Comparison of ENCODE assay signal across 18 mouse cellular contexts in genomic region chr12:102697381-102697780, GRCm38 (mm10). TPM values are rescaled to one million over a fixed set of nuclear protein-coding genes. Genes with fewer than 3 reads are reported as not detected.
DNase-seq lines count a peak whose midpoint lies in the region; ATAC-seq and TF ChIP-seq lines count a peak whose summit lies in the region.
"Had no signal": no experiment of that assay in that cellular context is flagged by ENCODE, and none has a peak within 500 bp of the region (broad histone marks: within the 10 kb centered on the region; RNA-seq: fewer than 3 reads in every experiment).

No protein-coding gene starts in this region.

- H3K4me1 ChIP-seq in midbrain, embryonic 10.5 days: peaks cover 76% of the 10 kb centered on the region
- H3K4me1 ChIP-seq in midbrain, embryonic 16.5 days (ENCODE audit: control insufficient read depth, insufficient read depth, low read length): peaks cover 27% of the 10 kb centered on the region
- peaks cover 36 to 71% of the 10 kb centered on the region in 2 experiments for H3K4me1 ChIP-seq in ES-E14 (ENCODE audit: control insufficient read depth in 2 of 2, insufficient read depth in 2 of 2, low read length in 2 of 2, poor library complexity in 1 of 2)
- peaks cover 69% of the 10 kb centered on the region for H3K4me1 ChIP-seq in intestine, embryonic 16.5 days (ENCODE audit: control insufficient read depth, insufficient read depth, low read length)

- no peak overlapping the region for H3K4me2 ChIP-seq in midbrain, embryonic 16.5 days (ENCODE audit: low read length)
- H3K4me2 ChIP-seq in intestine, embryonic 16.5 days (ENCODE audit: low read depth, low read length): no peak overlapping the region
- H3K4me2 ChIP-seq: heart, embryonic 11.5 days had no signal

- no peaks in the 10 kb centered on the region for H3K9me3 ChIP-seq in midbrain, embryonic 10.5 days (replicated peaks)
- no peaks in the 10 kb centered on the region for H3K9me3 ChIP-seq in midbrain, embryonic 16.5 days (replicated peaks; ENCODE audit: control insufficient read depth, low read length, poor library complexity, severe bottlenecking)
- no peaks in the 10 kb centered on the region for H3K9me3 ChIP-seq in ES-E14 (ENCODE audit: control insufficient read depth, insufficient read depth, low read depth, low read length)
- H3K9me3 ChIP-seq in intestine, embryonic 16.5 days (ENCODE audit: control insufficient read depth, low read length): no peaks in the 10 kb centered on the region
- H3K9me3 ChIP-seq: G1E; liver, embryonic 13.5 days; megakaryocyte, embryonic 14.5 days had no signal

- H3K27me3 ChIP-seq in midbrain, embryonic 10.5 days (ENCODE audit: low read depth, poor library complexity, severe bottlenecking): no peaks in the 10 kb centered on the region
- H3K27me3 ChIP-seq in midbrain, embryonic 16.5 days (ENCODE audit: control insufficient read depth, insufficient read depth, low read depth, low read length): no peaks in the 10 kb centered on the region
- H3K27me3 ChIP-seq in intestine, embryonic 16.5 days (replicated peaks; ENCODE audit: control insufficient read depth, insufficient read depth, low read length): no peaks in the 10 kb centered on the region
- H3K27me3 ChIP-seq: liver, embryonic 13.5 days; megakaryocyte, embryonic 14.5 days had no signal

- in situ Hi-C loops in ES-E14 (cut with MboI; ENCODE audit: low sequenced_read_pairs in 2 of 2, unreplicated experiment in 2 of 2): no loop called here

- no peak overlapping the region for H3K4me3 ChIP-seq in midbrain, embryonic 10.5 days
- H3K4me3 ChIP-seq in midbrain, embryonic 16.5 days (ENCODE audit: low read depth, low read length): no peak overlapping the region
- no peak overlapping the region for H3K4me3 ChIP-seq in ES-E14 (ENCODE audit: insufficient read depth in 1 of 2, low read depth in 1 of 2, low read length in 2 of 2, poor library complexity in 1 of 2, severe bottlenecking in 1 of 2)
- no peak overlapping the region for H3K4me3 ChIP-seq in intestine, embryonic 16.5 days (ENCODE audit: low read length)
- H3K4me3 ChIP-seq: liver, embryonic 13.5 days; megakaryocyte, embryonic 14.5 days had no signal

- peak; percentile 50 for DNase-seq in cerebellum, adult 11-12 months
- no peak for DNase-seq in cerebellum, postnatal 36 days
- DNase-seq in midbrain, embryonic 10.5 days (ENCODE audit: low spot score): no peak
- no peak for DNase-seq in ES-E14 (ENCODE audit: low read depth, low spot score)
- no peak for DNase-seq in right cerebral cortex, adult 2 months (ENCODE audit: low spot score in 2 of 2)
- DNase-seq: adrenal gland, adult 2 months; cerebellum, adult 8-10 months; gastrocnemius, postnatal 14 days; heart, postnatal 4 days; kidney, adult 18-20 months; left cerebral cortex, postnatal 4 days; liver, embryonic 13.5 days had no signal

- peak overlapping the region; percentile 94 for H3K27ac ChIP-seq in midbrain, embryonic 10.5 days (replicated peaks)
- H3K27ac ChIP-seq in midbrain, embryonic 16.5 days (ENCODE audit: low read length): no peak overlapping the region
- H3K27ac ChIP-seq in ES-E14 (ENCODE audit: insufficient read depth, low read depth, low read length, poor library complexity, severe bottlenecking): no peak overlapping the region
- no peak overlapping the region for H3K27ac ChIP-seq in intestine, embryonic 16.5 days (ENCODE audit: low read length)
- H3K27ac ChIP-seq: liver, embryonic 13.5 days had no signal

- no peaks in the 10 kb centered on the region for H3K36me3 ChIP-seq in midbrain, embryonic 10.5 days
- no peaks in the 10 kb centered on the region for H3K36me3 ChIP-seq in midbrain, embryonic 16.5 days (ENCODE audit: control insufficient read depth, insufficient read depth, low read length)
- H3K36me3 ChIP-seq in ES-E14 (ENCODE audit: control insufficient read depth, insufficient read depth, low read length, poor library complexity, severe bottlenecking): peaks cover 2% of the 10 kb centered on the region
- no peaks in the 10 kb centered on the region for H3K36me3 ChIP-seq in intestine, embryonic 16.5 days (ENCODE audit: control insufficient read depth, insufficient read depth, low read length)
- H3K36me3 ChIP-seq: liver, embryonic 13.5 days had no signal

- ATAC-seq in midbrain, embryonic 16.5 days: no peak
- no peak for ATAC-seq in intestine, embryonic 16.5 days
- no peak for ATAC-seq in monocyte, adult 5-6 weeks (replicated peaks; ENCODE audit: insufficient number of reproducible peaks, low FRiP score, low TSS enrichment, poor library complexity, severe bottlenecking)

- 76% methylated on average over 7 of the region's 7 CpGs for WGBS in midbrain, embryonic 10.5 days
- 74% methylated on average over 7 of the region's 7 CpGs for WGBS in midbrain, embryonic 16.5 days
- WGBS in intestine, embryonic 16.5 days: 68% methylated on average over 7 of the region's 7 CpGs

- H3K9ac ChIP-seq in midbrain, embryonic 16.5 days (ENCODE audit: low read depth, low read length): no peak overlapping the region
- 0 out of 2 replicates have a peak overlapping the region, but pooled peaks have one; percentile 7 for H3K9ac ChIP-seq in ES-E14 (ENCODE audit: insufficient read depth, low read depth, low read length, poor library complexity, severe bottlenecking)
- peak overlapping the region; percentile 17; the same call in 1 of the 2 replicates for H3K9ac ChIP-seq in intestine, embryonic 16.5 days (ENCODE audit: low read depth, low read length)
- H3K9ac ChIP-seq: liver, embryonic 13.5 days had no signal

TF ChIP-seq in ES-E14, 5 proteins besides CTCF, POLR2A, EP300 and RAD21:
- TF ChIP-seq ZNF384 (IDR thresholded peaks at IDR 0.05; ENCODE audit: low read depth, low read length): no peak
- TF ChIP-seq HCFC1 (IDR thresholded peaks at IDR 0.05; ENCODE audit: borderline replicate concordance, insufficient read depth, low read length): no peak

RNA-seq across cellular contexts. Expression of gene Itpk1, which starts 7.3 kb away (rescaled TPM):
- polyA plus RNA-seq in midbrain, embryonic 10.5 days (2016; fragmentation: Nextera tagmentation; extraction: Ambion mirVana): 16.1 and 16.9 TPM in 2 replicates
- 35.8 and 39.3 TPM in 2 replicates for polyA plus RNA-seq in midbrain, embryonic 16.5 days (2015; fragmentation: Nextera tagmentation; extraction: Ambion mirVana)
- total RNA-seq in ES-E14 (2012; rRNA removed): 33.1 and 40.6 TPM in 2 replicates
- 51.4 and 57.1 TPM in 2 replicates for polyA plus RNA-seq in intestine, embryonic 16.5 days (2015; fragmentation: Nextera tagmentation; extraction: Ambion mirVana)
- total RNA-seq in monocyte, adult 5-6 weeks (2017): 21.2 to 31.3 TPM (median 22.5 TPM) in 3 replicates

RNA-seq across cellular contexts. Expression of gene Moap1, which starts 46.1 kb away (rescaled TPM):
- polyA plus RNA-seq in midbrain, embryonic 10.5 days (2016; fragmentation: Nextera tagmentation; extraction: Ambion mirVana): 38.4 and 44.6 TPM in 2 replicates
- 76.2 and 78.4 TPM in 2 replicates for polyA plus RNA-seq in midbrain, embryonic 16.5 days (2015; fragmentation: Nextera tagmentation; extraction: Ambion mirVana)
- 4.0 and 8.8 TPM in 2 replicates for total RNA-seq in ES-E14 (2012; rRNA removed)
- 19.3 and 20.2 TPM in 2 replicates for polyA plus RNA-seq in intestine, embryonic 16.5 days (2015; fragmentation: Nextera tagmentation; extraction: Ambion mirVana)
- total RNA-seq in monocyte, adult 5-6 weeks (2017): 3.3 to 8.5 TPM (median 4.2 TPM) in 3 replicates

RNA-seq across cellular contexts. Expression of gene Tmem251, which starts 46.2 kb away (rescaled TPM):
- polyA plus RNA-seq in midbrain, embryonic 10.5 days (2016; fragmentation: Nextera tagmentation; extraction: Ambion mirVana): 13.2 and 14.0 TPM in 2 replicates
- 10.8 and 11.3 TPM in 2 replicates for polyA plus RNA-seq in midbrain, embryonic 16.5 days (2015; fragmentation: Nextera tagmentation; extraction: Ambion mirVana)
- total RNA-seq in ES-E14 (2012; rRNA removed): 2.9 and 4.0 TPM in 2 replicates
- polyA plus RNA-seq in intestine, embryonic 16.5 days (2015; fragmentation: Nextera tagmentation; extraction: Ambion mirVana): 16.9 and 17.2 TPM in 2 replicates
- 15.3 to 22.6 TPM (median 18.9 TPM) in 3 replicates for total RNA-seq in monocyte, adult 5-6 weeks (2017)
